Mouse (Mus musculus): ENCODE measurements at regions not wholly inside any gene's neighbourhood (a gene's known extent, or its start where the extent isn't known, plus 50 kb on each side); places are given as distances from the start of the nearest gene placed in this dataset.

DNA sequence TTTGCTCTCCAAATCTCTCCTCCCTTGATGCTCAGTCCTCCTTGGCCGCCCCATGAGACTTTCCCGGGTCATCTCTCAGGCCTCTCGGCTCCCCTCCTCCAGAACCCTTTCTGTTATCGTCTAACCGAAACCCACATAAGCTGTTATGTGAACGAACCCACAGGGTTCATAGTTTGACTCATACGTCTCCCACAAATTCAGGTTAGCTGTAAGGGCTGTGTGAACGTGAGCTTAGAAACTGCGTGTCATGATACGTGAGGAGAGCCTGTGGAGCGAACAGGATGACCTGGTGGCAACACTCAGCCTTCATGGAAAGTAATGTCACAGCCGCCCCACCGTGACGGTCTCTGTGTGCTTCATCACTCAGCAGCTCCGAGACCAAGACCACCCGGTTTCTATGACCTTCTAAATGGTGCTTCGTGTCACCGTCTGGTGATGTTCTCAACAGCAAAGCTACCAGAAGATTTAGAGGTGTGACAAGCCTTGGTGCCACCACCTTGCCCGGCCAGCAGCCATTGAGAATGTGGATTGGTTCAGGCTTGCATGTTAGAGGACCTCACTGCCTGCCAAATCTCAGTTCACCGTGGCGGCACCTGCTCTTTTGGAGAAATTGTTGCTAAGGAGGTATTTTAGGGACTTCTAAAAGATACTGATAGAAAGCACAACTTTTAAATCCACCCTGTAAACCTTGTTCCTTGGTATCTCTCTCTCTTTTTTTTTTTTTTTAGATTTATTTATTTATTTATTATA is 107.4 kb downstream of the Ets2 start:
- no peak for DNase-seq

DNA sequence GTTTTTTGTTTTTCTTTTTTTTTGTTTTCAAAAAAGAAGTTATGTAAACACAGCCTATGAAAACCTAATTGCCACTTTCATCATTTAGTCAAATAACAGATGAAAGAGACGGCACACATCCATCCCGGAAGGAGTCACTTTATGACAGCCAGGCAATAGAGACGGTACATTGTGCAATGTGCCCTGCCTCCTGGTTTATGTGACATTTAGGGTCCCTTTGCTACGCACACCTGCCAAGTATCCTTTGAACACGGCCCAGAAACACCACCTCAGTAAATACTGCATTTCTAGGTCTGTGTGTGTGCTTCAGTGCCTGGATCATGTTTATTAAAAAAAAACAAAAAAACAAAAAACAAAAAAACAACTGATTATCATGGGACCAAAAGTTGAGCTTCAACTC is 104.6 kb downstream of the Ets2 start:
- no peak for DNase-seq

DNA sequence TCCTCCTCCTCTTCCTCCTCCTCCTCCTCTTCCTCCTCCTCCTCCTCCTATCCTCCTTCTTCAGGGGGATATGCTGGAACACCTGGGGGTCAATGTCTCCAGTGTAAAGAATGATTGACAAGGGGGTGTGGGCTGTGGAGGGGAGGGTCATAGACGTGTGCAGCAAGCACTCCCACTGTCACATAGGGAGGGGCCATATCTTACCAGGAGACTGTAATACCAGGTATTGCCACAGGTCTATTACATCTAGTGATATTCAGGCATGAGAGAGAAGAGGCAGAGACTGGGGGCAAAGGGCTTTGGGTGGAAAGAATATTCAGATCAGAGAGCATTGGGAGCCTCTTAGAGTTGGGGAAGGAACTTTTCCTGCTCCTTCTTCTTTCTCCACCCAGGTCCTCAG is 102.3 kb downstream of the Ets2 start:
- DNase-seq, result no peak

DNA sequence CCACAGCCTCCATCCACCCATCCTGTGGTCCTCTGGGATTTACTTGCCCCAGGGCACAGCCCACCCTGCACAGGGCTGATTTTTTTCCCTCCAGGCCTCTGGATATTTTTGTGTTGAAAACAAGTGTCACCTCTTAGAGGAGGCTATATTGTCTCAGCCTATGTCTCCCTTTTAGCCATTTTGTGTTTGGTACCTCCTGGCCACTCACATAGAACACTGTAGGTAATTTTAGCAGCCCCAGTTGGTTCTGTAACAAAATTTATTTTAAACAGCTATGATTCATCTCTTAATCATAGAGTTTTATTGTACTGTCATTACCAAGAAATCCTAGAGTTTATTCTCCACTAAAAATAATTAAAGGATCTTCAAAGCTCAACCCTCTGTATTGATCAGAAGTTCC is 100.8 kb downstream of the Ets2 start:
- DNase-seq, result no peak

DNA sequence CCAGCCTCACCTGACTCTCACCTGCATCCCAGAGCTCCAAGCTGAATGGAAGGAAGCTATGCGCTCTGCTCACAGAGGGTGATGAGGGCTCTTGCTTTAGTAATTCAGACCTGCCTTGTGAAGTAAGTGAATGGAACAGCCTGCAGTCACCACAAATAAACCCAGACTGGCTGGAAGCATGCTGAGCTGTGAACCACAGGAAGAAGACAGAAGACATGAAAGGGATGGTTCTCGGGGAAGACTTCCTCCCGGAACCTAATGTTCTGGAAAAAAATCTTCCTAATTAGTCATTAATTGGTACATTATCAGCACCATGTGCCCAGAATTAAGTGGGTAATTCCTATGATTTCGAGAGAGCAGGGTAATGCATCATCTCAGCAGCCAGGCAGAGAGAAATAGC is 100.3 kb downstream of the Ets2 start:
- no peak for DNase-seq

DNA sequence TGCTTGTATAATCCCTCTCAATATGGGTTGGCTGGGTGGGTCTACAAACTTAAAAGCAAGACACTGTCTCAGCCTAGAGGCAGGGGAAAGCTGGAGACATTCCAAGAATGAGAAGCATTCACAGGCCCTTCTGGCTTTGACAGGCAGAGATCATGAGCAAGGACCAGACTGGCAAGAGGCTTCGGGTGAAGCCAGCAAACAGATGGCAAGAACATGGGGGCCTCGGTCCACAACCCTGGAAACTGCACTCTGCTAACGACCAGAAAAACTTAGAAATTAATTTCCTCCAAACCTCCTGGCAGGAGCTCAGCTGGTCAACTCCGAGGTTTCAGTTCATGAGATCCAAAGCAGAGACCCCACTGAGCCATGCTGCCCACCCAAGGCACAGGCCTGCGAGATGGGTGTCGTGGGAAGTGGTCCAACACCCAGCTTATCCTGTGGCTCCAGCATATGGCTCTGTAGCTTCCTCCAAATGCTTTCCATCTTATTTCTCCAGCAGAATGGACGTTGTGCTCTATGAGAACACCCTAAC is 99.1 kb downstream of the Ets2 start:
- no peak for DNase-seq

DNA sequence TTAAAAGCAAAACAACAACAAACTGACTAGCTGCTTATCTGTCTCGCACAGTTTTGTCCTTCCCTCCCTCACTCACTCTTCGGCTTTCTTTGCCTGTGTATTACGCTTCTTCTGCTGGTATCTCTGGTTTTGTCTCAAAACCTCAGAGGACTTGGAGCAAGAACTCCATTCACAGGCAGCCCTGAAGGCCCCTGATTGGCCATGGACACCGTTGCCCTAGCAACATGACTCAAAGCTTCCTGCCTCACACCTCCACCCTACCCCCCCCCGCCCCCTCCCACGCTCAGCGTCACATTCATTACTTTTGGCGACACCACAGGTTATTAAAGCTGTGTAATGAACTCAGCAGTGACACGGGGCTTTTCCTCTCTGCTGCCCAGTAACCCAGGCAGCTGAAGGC is 96.7 kb downstream of the Ets2 start:
- DNase-seq, result no peak

DNA sequence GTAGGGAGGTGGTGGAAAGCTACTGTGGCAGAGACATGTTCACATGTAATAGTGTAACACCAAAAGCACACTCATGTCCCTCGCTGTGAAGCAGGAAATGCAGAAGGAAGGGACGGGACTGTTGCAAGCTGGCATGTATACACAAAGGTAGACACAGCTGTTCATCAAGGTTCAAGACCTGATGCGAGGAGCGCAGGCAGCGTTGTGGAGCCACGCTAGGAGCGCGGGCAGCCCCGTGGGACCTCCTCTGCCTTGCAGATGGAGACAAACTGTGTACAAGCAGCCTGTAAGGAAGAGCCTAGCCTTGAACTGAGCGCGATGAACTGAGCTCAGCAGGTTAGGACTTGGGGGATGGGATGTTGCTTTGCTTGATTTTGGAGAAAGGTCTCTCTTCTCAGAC is 96.2 kb downstream of the Ets2 start:
- DNase-seq, result no peak

DNA sequence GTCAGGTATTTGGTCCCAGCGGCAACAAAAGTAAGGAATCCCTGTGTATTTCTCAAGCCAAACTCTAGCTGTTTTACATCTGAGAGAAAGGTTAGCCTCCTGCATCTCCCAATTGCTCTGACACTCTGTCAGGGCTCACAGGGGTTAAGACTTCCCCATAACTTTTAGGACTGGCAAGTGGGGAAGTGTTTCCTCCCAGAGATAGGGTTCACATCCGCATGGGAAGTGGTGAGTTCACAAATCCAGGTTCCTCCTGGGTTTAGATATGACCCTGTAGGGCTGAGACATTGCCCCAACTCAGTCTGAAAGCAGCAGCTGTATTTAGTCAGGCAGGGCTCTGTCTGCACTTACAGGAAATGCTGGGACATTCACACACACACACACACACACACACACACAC is 95.3 kb downstream of the Ets2 start:
- DNase-seq, result no peak

DNA sequence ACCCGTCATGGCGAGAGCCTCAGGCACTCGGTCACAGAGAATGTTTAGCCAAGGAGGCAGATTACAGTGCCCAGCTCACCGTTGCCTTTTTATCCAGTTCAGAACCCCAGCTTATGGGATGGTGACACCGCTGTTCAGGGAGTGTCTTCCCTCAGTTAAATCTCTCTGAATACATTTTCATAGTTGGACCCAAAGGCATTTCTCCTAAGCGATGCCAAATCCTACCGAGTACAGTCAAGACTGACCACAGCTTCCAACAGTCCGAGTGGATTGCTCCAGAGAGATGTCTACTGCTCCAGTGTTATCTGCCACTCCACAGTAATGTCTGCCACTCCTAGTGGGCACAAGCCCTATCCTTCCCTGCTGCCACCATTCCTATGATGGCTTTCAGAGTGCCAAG is 93.0 kb downstream of the Ets2 start:
- no peak for DNase-seq

DNA sequence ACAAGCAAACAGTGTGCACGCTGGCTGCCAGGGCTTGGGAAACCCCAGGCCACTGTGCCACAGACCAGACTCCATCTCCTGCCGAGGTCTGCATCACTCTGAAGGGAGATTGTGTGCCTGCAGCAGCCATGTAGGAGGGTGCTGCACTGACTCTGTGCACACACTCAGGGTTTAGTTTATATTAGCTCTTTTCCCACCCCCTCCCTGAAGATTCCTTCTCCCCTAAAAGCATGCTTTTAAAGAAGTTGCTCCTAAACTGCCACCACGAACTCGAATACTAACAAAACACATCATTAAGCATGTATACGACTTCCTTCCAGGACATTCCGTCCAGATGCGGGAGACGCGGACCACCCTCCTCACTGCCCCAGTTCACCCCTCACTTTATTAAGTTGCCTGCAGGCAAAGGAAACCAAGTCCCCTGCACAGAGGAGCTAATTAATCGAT is 92.4 kb downstream of the Ets2 start:
- no peak for DNase-seq

DNA sequence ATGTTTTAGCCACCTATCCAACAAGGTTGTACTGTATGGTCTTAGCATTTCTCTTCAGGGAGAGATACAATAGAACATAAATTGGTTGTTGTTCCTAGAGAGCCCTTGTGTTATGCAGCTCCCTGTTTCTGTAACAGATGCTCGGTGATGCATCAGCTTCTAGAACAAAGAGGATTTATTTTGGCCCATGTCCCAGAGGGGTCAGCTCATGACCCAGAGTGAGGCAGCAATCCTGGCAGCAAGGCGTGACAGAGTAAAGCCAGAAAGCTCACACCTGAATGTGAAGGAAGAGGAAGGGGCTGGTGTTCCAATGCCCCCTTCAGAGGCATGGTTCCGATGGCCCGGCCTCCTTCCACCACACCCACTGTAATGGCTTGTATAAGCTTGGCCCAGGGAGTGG is 88.8 kb downstream of the Ets2 start:
- peak; percentile 11 for DNase-seq

DNA sequence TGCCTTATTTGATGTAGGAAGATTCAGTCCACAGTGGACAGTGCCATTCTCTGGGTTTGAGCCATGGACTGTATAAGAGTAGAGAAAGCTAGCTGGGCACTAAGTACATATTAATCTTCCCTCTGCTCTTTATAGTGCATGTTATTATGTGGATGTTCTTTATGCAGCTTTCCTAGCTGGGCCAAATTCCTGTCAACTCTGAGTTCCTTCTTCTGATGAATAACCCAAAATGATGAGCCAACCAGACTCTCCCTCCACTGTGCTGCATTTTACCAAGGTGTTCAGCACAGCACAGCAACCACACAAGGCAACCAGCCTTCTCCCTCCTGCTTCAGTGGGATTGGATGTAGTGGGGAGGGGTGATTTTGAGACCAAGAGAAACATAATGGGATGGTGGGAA is 87.7 kb downstream of the Ets2 start:
- DNase-seq, result no peak

DNA sequence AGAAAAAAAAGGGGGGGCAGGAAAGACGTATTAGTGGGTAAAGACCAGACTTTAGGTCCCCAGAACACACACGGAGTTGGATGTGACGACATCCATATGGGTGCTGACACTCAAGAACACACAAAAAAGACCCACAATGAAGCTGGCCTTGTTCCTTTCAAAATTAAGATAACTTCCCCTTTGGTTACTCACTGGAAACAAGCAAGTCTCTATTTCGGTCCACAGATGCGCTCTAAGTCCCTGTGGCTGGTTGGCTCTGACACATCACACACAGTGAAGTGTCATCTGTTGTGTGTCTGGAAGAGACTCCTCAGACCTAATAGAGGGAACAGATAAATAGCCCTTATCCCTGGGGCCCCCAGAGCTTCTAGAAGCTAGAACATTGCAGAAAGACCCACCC is 79.8 kb downstream of the Ets2 start:
- no peak for DNase-seq

DNA sequence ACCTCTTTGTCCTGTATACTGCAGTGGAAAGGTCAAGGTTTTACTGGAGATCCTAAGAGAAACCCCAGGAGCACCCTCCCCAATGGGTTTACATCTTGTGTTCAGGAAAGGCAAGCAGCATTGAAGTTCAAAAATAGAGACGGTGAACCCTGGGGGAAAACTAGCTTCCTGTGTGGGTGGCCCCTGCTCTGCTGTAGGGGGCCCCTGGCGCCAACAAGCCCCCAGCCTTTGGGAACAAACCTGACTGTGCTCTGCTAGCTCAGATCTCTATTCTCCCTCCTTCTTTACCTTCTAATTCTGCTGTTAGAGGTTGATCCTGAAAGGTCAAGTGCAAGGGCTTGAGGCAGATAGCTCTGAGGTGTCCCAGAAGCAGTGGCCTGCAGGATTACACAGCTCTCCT is 78.6 kb downstream of the Ets2 start:
- DNase-seq, result no peak

DNA sequence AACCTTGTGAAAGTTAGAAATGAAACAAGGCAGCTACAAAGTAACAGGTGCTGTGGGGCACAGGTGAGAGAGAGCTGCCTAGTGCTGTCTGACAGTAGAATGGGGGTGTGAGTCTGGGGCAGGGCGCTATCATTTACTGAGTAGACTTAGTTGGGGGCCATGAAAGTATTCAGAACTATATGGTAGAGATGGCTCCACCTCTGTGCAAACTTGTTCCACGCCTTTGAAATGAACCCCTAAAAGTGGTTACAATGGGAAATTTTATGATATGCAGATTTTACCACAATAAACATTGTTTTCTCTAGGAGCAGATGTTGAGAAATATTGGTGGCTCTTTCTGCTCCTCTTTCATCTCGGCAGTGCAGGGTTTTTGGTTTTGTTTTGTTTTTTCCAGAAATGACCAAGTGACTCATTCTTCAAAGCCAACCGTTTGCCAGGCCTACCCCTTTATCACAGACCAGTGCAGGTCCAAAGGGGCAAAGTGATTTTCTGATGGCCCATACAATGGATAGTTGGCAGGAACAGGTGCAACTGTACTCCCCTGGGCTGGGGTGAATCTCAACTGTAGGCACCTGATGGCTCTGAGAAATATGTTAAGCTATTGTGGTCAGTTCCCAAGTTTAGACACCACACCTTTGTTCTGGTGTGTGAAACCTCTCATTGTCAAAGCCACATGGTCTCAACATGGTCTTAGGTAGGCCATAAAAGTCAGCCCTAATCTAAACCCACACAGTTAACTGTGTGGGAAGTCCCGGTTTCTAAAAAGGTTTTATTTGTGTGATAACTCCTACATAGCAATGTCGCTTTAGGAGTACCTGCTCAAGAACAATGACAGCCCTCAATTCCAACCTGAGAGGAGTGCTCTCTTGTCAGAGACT is 77.2 kb downstream of the Ets2 start:
- DNase-seq, result no peak

DNA sequence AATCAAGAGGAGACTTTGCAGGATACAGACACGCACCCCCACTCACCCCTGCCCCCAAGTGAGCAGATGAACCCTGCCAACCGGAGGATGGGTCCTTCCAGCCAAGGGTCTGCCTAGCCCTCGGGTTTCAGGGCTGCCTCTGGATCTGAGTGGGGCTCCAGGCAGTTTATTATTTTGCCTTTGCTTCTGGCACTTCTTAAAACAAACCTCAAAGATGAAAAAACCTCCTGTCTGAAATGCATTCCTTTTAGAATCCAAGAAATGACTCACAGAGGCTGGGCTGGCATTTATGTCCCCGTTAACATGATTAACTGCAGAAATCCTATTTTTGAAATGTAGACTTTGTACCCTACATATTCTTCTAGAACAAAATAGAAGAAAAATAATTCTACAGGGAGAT is 76.3 kb downstream of the Ets2 start:
- no peak for DNase-seq

DNA sequence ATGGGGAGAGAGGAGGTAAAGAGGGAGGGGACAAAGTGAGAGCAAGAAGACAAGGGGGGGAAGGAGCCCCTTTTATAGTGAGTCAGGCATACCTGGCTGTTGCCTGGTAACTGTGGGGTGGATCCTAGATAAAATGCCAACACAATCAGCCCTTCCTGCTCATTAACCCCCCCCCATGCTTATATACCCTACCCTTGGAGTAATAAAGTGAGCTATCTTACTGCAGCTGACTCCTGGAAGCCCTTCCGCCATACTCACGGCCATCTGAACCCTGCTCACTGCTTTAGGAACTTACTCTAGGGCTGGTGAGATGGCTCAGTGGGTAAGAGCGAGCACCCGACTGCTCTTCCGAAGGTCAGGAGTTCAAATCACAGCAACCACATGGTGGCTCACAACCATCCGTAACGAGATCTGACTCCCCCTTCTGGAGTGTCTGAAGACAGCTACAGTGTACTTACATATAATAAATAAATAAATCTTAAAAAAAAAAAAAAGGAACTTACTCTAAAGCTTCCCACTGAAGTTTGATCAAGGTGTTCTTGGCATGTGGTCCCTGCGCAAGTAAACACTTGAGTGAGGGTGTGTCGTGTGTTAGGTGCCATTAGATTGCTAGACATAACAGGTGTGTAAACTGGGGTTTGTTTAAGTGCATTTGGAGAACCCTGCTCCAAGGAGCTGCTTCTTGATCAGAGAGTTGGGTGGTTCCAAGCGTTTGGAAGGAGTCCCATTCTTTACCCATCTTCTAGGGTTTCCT is 74.9 kb downstream of the Ets2 start:
- no peak for DNase-seq

DNA sequence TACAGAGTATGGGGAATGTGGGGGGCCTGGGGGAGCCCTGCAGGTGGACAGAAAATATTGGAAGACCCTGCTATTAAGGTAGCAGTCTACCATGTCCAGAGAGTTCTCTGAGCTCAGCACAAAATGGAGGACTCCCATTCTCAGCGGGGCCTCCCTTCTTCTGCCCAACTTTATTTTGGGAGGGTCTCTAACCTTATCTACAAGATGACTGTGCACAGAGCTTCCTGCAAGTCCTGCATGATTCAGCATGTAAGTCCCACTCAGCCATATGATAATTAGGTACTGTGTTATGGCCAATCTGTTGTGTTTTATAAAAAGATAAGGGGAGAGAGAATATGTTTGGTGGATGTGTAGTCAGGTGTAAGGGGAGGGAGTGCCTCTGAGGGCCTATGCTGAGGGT is 74.1 kb downstream of the Ets2 start:
- no peak for DNase-seq

DNA sequence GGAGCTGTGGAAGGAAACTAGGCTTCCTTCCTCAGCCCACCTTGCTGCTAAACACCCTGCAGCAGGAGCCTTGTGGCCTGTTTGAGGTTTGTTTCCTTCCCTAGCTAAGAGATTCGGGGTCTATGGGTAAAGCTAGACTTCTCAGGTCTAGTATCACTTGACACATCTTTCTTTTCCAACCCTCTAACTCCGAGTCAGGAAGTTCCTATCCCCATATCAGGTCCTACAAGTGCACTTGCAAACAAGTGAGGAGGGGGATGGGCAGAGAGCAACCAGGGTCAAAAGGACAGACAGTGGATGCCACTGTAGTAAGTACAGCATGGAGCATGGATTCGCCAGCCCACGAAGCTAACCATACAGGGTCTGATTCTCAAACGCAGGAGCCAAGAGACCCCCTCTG is 73.5 kb downstream of the Ets2 start:
- no peak for DNase-seq

DNA sequence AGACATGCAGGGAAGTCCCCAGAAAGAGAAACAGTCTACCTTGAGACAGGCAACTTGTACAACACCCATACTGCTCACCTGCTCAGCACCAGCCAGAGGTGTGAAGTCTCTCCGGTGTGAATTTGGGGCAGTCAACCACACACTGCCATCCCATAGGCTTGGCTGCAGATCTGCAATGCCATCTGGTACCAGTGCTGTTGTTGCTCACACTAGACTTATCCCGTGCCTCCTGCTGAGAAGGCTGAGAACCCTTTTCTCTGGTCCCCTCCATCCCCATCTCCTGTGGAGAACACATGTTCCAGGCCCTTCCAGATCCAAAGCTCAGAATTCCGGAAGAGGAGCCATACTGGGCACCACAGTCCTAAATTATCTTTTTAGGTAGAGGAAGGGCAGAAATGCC is 71.3 kb downstream of the Ets2 start:
- DNase-seq, result no peak
